Mouse (Mus musculus): ENCODE results near the gene Asb2. TPM values are rescaled to one million over a fixed set of nuclear protein-coding genes. Genes with fewer than 3 reads are reported as not detected.

The Asb2 gene
- total and polyA plus RNA-seq, 2 experiments from 2014 or later = 380 to 632 TPM

DNA sequence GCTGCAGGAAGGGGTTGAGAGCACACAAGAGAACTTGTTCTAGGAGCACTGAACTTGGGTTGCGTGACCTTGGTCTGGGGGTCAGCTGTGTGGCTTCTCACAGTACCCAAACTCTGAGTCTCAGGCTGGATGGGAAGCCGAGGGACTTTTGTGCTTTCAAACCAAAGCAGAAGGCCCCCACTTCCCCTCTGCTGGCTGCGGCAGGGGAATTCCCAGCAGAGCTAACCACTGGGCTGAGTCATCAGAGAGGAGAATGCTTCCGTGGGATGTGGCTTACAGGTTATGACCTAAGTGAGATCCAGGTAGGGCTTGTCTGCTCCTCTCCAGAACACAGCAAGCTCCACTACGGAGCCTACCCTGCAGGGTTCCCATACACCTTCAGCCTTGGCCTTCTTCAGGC is 14.6 kb downstream of the Asb2 start:
- ATAC-seq (ENCODE audit: insufficient read depth, low read depth) (no peak), DNase-seq (ENCODE audit: low spot score) (no peak)
- H3K9me3 ChIP-seq (replicated peaks; ENCODE audit: control insufficient read depth, low read length) = no peaks in the 10 kb centered on the region

GRCm38 (mm10) chr12:103338162-103338798 is 17.5 kb downstream of the Asb2 start:
- peak overlapping the region; percentile 66 for H3K4me2 ChIP-seq (ENCODE audit: low read depth, low read length)
- H3K36me3 ChIP-seq (replicated peaks; ENCODE audit: control insufficient read depth, insufficient read depth, low read length) = peaks cover 43% of the 10 kb centered on the region
- no peak for TF ChIP-seq EP300 (IDR thresholded peaks at IDR 0.05; ENCODE audit: low read depth)
- peak; percentile 28 for TF ChIP-seq CTCF (IDR thresholded peaks at IDR 0.05; ENCODE audit: low read depth)
- H3K27me3 ChIP-seq (ENCODE audit: control insufficient read depth, insufficient read depth, low read length) = no peaks in the 10 kb centered on the region
- DNase-seq (ENCODE audit: low spot score) (peak; percentile 87), ATAC-seq (ENCODE audit: insufficient read depth, low read depth) (peak; percentile 84)
- H3K27ac ChIP-seq (ENCODE audit: low read depth) = peak overlapping the region; percentile 94
- H3K4me1 ChIP-seq (ENCODE audit: control insufficient read depth, insufficient read depth) = peaks cover 13% of the 10 kb centered on the region; the same call in 1 of the 2 replicates
- peak overlapping the region; percentile 83 for H3K9ac ChIP-seq (replicated peaks; ENCODE audit: low read depth, low read length)
- H3K4me3 ChIP-seq (ENCODE audit: low read depth, low read length) = peak overlapping the region; percentile 48
- WGBS = 18% methylated on average over 14 of the region's 14 CpGs
- H3K9me3 ChIP-seq (replicated peaks; ENCODE audit: control insufficient read depth, low read length) = no peaks in the 10 kb centered on the region

More for the DNA sequence above, 14.6 kb downstream of the Asb2 start:
- Histone ChIP-seq H3K4me1 (ENCODE audit: control insufficient read depth, insufficient read depth) (peaks cover 13% of the 10 kb centered on the region; the same call in 1 of the 2 replicates), H3K9ac (replicated peaks; ENCODE audit: low read depth, low read length) (no peak overlapping the region), H3K4me3 (ENCODE audit: low read depth, low read length) (no peak overlapping the region), H3K36me3 (replicated peaks; ENCODE audit: control insufficient read depth, insufficient read depth, low read length) (peaks cover 43% of the 10 kb centered on the region), H3K4me2 (ENCODE audit: low read depth, low read length) (no peak overlapping the region), H3K27ac (ENCODE audit: low read depth) (0 out of 2 replicates have a peak overlapping the region, but pooled peaks have one; percentile 15), H3K27me3 (ENCODE audit: control insufficient read depth, insufficient read depth, low read length) (no peaks in the 10 kb centered on the region)
- no peak for TF ChIP-seq EP300 (IDR thresholded peaks at IDR 0.05; ENCODE audit: low read depth)
- TF ChIP-seq CTCF (IDR thresholded peaks at IDR 0.05; ENCODE audit: low read depth) = no peak
- WGBS = 76% methylated on average over 5 of the region's 5 CpGs

DNA sequence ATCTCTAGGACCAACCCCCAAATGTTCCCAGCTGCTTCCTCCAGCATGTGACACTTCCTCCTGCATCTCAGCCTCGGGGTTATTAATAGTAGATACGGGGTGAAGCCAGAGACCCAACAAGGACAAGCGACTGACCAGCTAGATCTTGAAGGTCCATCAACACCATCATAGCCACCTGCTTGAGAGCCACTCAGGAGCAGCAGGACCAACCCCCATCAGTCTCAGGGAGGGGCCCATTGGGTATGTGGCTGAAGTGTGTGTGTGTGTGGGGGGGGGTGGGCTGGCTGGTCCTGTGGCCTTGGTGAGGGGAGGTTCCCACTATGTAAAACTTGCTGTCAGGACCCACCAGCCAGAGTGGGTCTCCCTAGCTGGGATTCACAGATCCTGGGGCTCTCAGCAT is 19.0 kb downstream of the Asb2 start:
- DNase-seq (ENCODE audit: low spot score) (peak; percentile 73), ATAC-seq (ENCODE audit: insufficient read depth, low read depth) (peak; percentile 67)
- Histone ChIP-seq H3K4me3 (ENCODE audit: low read depth, low read length) (peak overlapping the region; percentile 48), H3K9ac (replicated peaks; ENCODE audit: low read depth, low read length) (peak overlapping the region; percentile 83), H3K4me1 (ENCODE audit: control insufficient read depth, insufficient read depth) (peaks cover 13% of the 10 kb centered on the region; the same call in 1 of the 2 replicates), H3K4me2 (ENCODE audit: low read depth, low read length) (peak overlapping the region; percentile 66), H3K36me3 (replicated peaks; ENCODE audit: control insufficient read depth, insufficient read depth, low read length) (peaks cover 52% of the 10 kb centered on the region), H3K27ac (ENCODE audit: low read depth) (peak overlapping the region; percentile 94), H3K9me3 (replicated peaks; ENCODE audit: control insufficient read depth, low read length) (no peaks in the 10 kb centered on the region), H3K27me3 (ENCODE audit: control insufficient read depth, insufficient read depth, low read length) (no peaks in the 10 kb centered on the region)
- whole genome bisulfite sequencing = 13% methylated on average over 3 of the region's 3 CpGs
- TF ChIP-seq EP300 (IDR thresholded peaks at IDR 0.05; ENCODE audit: low read depth) = no peak
- no peak for TF ChIP-seq CTCF (IDR thresholded peaks at IDR 0.05; ENCODE audit: low read depth)

DNA sequence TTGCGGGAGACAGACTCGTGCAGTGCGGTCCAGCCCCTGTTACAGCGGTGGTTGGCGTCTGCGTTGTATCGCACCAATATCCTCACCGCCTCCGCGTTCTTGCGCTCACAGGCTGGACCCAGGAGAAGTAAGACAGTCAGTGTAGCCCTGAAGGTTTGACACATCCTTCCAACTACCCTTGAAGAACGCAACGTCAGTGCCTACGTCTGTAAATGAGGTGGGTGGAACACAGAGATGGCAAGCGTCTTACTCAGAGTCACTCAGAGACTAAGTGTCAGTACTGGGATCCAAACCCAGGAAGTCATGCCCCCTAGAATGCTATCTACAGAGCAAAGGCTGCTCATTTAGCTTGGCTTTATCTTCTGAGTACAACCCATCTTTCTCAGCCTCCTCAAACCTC is 22.4 kb downstream of the Asb2 start:
- peaks cover 58% of the 10 kb centered on the region for H3K36me3 ChIP-seq (replicated peaks; ENCODE audit: control insufficient read depth, insufficient read depth, low read length)
- no peak overlapping the region for H3K4me2 ChIP-seq (ENCODE audit: low read depth, low read length)
- H3K27me3 ChIP-seq (ENCODE audit: control insufficient read depth, insufficient read depth, low read length) = no peaks in the 10 kb centered on the region
- H3K4me1 ChIP-seq (ENCODE audit: control insufficient read depth, insufficient read depth) = peaks cover 17% of the 10 kb centered on the region
- H3K4me3 ChIP-seq (ENCODE audit: low read depth, low read length) = no peak overlapping the region
- H3K9me3 ChIP-seq (replicated peaks; ENCODE audit: control insufficient read depth, low read length) = no peaks in the 10 kb centered on the region
- ATAC-seq (ENCODE audit: insufficient read depth, low read depth) = no peak
- no peak overlapping the region for H3K9ac ChIP-seq (replicated peaks; ENCODE audit: low read depth, low read length)
- 87% methylated on average over 15 of the region's 15 CpGs for WGBS
- peak overlapping the region; percentile 5; the same call in 1 of the 2 replicates for H3K27ac ChIP-seq (ENCODE audit: low read depth)
- no peak for DNase-seq (ENCODE audit: low spot score)
- no peak for TF ChIP-seq EP300 (IDR thresholded peaks at IDR 0.05; ENCODE audit: low read depth)
- no peak for TF ChIP-seq CTCF (IDR thresholded peaks at IDR 0.05; ENCODE audit: low read depth)

DNA sequence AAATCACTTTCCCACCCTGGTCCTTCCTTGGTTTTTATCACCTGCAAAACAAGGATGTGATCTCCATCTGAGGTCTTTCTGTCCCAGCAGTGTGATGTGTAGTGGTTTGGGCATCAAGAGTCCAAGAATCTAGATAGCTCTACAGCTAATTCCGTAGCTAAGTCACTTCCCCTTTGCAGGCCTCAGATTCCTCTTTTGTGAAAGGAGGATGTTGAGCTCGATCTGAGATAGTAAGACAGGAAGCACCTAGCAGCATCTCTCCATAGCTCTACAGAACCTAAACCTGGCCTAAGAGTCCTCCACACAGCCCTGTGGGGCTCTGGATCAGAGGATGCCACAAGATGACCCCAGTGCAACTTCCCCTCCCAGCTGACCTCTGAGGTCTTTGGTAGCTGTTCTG is 22.9 kb downstream of the Asb2 start:
- no peak for TF ChIP-seq EP300 (IDR thresholded peaks at IDR 0.05; ENCODE audit: low read depth)
- TF ChIP-seq CTCF (IDR thresholded peaks at IDR 0.05; ENCODE audit: low read depth) = no peak
- H3K4me2 ChIP-seq (ENCODE audit: low read depth, low read length) = no peak overlapping the region
- H3K27me3 ChIP-seq (ENCODE audit: control insufficient read depth, insufficient read depth, low read length) = no peaks in the 10 kb centered on the region
- ATAC-seq (ENCODE audit: insufficient read depth, low read depth) (no peak), DNase-seq (ENCODE audit: low spot score) (no peak)
- no peak overlapping the region for H3K9ac ChIP-seq (replicated peaks; ENCODE audit: low read depth, low read length)
- no peak overlapping the region for H3K4me3 ChIP-seq (ENCODE audit: low read depth, low read length)
- no peak overlapping the region for H3K27ac ChIP-seq (ENCODE audit: low read depth)
- peaks cover 17% of the 10 kb centered on the region for H3K4me1 ChIP-seq (ENCODE audit: control insufficient read depth, insufficient read depth)
- 45% methylated on average over 2 of the region's 2 CpGs for WGBS
- no peaks in the 10 kb centered on the region for H3K9me3 ChIP-seq (replicated peaks; ENCODE audit: control insufficient read depth, low read length)
- H3K36me3 ChIP-seq (replicated peaks; ENCODE audit: control insufficient read depth, insufficient read depth, low read length) = peaks cover 58% of the 10 kb centered on the region
